Mouse (Mus musculus) cortical plate, adult 2 months (tissue): ENCODE data around the gene Ccdc136. TPM values are rescaled to one million over a fixed set of nuclear protein-coding genes. Genes with fewer than 3 reads are reported as not detected.
"Not testable (repeated sequence)": the region's sequence is repeated elsewhere in the genome, so short reads cannot be mapped to it uniquely, and the experiment has no call there.

Source experiments
- H3K27ac ChIP-seq: fragments of 200-500 bp; 2 replicates; pipeline ENCODE4 v1.5.1; 2012; ENCODE audit warnings: low read length, control low read depth, inconsistent platforms; ENCODE audit not compliant: insufficient read depth
- H3K4me1 ChIP-seq: fragments of 200-500 bp; 2 replicates; pipeline ENCODE4 v1.6.1; 2011; ENCODE audit warnings: low read length; ENCODE audit not compliant: control insufficient read depth, insufficient read depth
- H3K4me3 ChIP-seq: fragments of 200-500 bp; 2 replicates; pipeline ENCODE4 v1.5.1; 2011; ENCODE audit warnings: mild to moderate bottlenecking, low read length, control low read depth; ENCODE audit not compliant: insufficient read depth
- CTCF ChIP-seq: fragments of 200-500 bp; IDR thresholded peaks from 2 replicates; pipeline ENCODE4 v1.5.1; 2011; ENCODE audit warnings: mild to moderate bottlenecking, control low read depth, low read length; ENCODE audit not compliant: insufficient read depth; ENCODE audit errors: extremely low read depth
- POLR2A ChIP-seq: fragments of 200-500 bp; IDR thresholded peaks from 2 replicates; pipeline ENCODE4 v1.6.1; 2011; ENCODE audit warnings: mild to moderate bottlenecking, low read length, control low read depth; ENCODE audit not compliant: insufficient read depth; ENCODE audit errors: extremely low read depth
- polyA plus RNA-seq: library from polyadenylated mRNA; depleted of rRNA; stranded (reverse); fragments of >200 nt; gene quantifications from 2 replicates; pipeline ENCODE4 v1.2.3, GENCODE M21; 2012; rRNA removed

Gene Ccdc136
- polyA plus RNA-seq: 148 and 150 TPM in 2 replicates

- Histone ChIP-seq H3K4me1 (peaks cover 4% of the 10 kb centered on the region), H3K27ac (peak within 1 kb of the TSS; percentile 25; the same call in 1 of the 2 replicates), H3K4me3 (peak within 1 kb of the TSS; percentile 82)
- TF ChIP-seq CTCF (no peak), POLR2A (peak; percentile 51; the same call in 1 of the 2 replicates)
Observed at GRCm38 (mm10) chr6:29395910-29396713, at the start of gene Ccdc136. Gene Ccdc136 (plus strand): TSS chr6:29396309.

GRCm38 (mm10) chr6:29346512-29346911 lies 49.6 kb upstream of the Ccdc136 start:
- not testable (repeated sequence) for H3K27ac ChIP-seq, H3K4me1 ChIP-seq, H3K4me3 ChIP-seq

DNA sequence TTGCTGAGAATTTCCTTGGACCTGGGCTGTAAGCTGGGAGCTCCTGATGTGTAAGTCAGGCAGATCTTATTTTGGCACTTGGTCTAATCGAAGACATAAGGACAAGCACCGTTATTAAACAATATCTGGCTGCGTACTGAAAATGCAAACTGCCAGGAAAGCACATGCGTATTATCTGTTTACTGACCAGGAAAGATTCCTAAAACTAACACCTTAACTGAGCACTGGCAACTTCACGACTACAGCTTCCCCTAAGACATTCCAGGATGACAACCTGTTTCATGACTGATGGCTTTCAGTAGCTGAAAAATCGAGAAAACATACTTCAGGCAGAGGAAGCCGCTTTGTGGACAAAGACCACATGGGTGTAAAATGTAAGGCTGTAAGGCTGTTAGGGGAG lies 48.9 kb upstream of the Ccdc136 start:
- H3K4me1 ChIP-seq: no peaks in the 10 kb centered on the region
- no peak for TF ChIP-seq POLR2A
- TF ChIP-seq CTCF: no peak
- H3K27ac ChIP-seq: peak overlapping the region; percentile 49
- peak overlapping the region; percentile 93 for H3K4me3 ChIP-seq

DNA sequence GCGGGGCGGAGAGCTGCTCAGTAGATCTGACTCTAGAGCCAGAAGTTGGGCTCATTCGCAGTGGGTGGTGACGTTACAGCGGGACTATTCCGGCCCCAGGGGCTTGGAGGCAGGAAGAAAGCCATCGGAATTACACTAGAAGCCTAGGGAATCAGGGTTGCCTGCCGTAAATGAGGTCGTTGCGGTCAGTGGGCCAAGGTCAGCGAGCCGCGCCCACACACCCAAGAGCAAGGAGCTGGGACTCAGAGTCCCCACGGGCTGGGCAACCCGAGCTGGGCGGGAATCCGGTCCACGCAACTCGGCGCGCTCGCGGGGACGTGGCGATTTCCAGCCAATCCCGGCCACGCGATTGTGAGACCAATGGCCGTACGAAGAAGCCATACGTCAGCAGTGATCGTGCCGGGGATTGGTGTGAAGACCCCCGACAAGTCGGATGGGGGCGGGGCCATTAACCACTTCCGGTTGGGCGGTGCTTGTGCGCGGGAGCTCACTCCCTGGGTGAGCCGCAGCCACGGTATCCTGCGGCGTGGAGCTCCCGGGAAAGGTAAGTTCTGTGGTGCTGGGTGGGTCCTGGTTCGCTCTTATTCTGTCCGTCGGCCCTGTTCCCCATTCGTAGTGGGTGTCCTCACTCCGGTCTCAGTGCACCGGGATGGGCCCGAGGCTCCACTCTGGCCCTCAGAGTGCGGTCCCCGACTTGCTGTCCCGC lies 48.3 kb upstream of the Ccdc136 start, which contains the start of gene Calu:
Gene Calu (plus strand): TSS at position 405 of the 706 bp plus-strand sequence.
- peak; percentile 91 for TF ChIP-seq POLR2A
- TF ChIP-seq CTCF: no peak
- peak within 1 kb of the TSS; percentile 93 for H3K4me3 ChIP-seq

GRCm38 (mm10) chr6:29348371-29348724 lies 47.8 kb upstream of the Ccdc136 start:
- H3K4me1 ChIP-seq: peaks cover 2% of the 10 kb centered on the region; the same call in 1 of the 2 replicates
- peak overlapping the region; percentile 93 for H3K4me3 ChIP-seq
- peak overlapping the region; percentile 59; the same call in 1 of the 2 replicates for H3K27ac ChIP-seq
- TF ChIP-seq CTCF (no peak), POLR2A (no peak)

More for the DNA sequence above, 48.3 kb upstream of the Ccdc136 start, which contains the start of gene Calu:
- H3K27ac ChIP-seq: peak within 1 kb of the TSS; percentile 59
- H3K4me1 ChIP-seq: peaks cover under 1% of the 10 kb centered on the region; the same call in 1 of the 2 replicates

DNA sequence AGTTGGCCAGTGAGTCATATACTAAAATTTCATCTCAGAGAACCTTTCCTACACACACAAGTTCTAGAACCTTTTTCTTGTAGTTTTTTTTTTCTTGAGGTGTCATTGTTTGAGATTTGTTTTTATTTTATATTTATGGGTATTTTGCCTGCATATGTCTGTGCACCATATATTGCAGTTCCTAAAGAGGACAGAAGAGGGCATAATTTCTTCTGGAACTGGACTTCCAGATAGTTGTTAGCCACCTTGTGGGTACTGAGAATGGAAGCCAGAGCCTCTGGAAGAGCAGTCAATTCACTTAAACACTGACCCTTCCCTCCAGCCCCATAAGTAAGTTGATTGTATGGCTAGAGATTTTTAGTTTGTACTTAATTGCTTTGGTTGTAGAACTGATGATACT lies 44.5 kb upstream of the Ccdc136 start:
- TF ChIP-seq POLR2A (no peak), CTCF (no peak)
- no peak overlapping the region for H3K27ac ChIP-seq
- H3K4me1 ChIP-seq: peaks cover 2% of the 10 kb centered on the region; the same call in 1 of the 2 replicates
- H3K4me3 ChIP-seq: no peak overlapping the region

- Histone ChIP-seq H3K4me1 (peaks cover 2% of the 10 kb centered on the region; the same call in 1 of the 2 replicates), H3K4me3 (no peak overlapping the region), H3K27ac (no peak overlapping the region)
- TF ChIP-seq CTCF (no peak), POLR2A (no peak)
Observed at GRCm38 (mm10) chr6:29352816-29353215, 43.3 kb upstream of the Ccdc136 start.

DNA sequence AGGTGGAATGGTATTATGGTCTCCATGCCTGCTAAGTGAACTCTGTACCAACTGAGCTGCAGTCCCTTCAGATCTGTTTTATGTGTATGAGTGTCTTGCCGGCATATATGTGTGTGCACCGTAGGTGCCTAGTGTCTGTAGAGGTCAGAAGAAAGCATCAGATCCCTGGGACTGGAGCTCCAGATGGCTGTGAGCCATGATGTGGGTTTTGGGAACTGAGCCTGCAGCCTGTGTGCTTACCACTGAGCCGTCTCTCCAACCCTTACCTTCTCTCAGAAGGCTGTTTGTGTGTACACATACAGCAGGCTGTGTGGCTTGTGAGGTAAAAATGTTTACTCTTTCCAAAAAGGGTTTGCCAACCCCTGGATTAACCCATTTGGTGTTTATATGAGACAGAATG lies 36.7 kb upstream of the Ccdc136 start:
- no peak overlapping the region for H3K27ac ChIP-seq
- TF ChIP-seq POLR2A: no peak
- TF ChIP-seq CTCF: no peak
- no peak overlapping the region for H3K4me3 ChIP-seq
- peaks cover 1% of the 10 kb centered on the region; the same call in 1 of the 2 replicates for H3K4me1 ChIP-seq

GRCm38 (mm10) chr6:29360211-29360610 lies 35.9 kb upstream of the Ccdc136 start:
- Histone ChIP-seq H3K4me1 (peaks cover 1% of the 10 kb centered on the region; the same call in 1 of the 2 replicates), H3K4me3 (no peak overlapping the region), H3K27ac (no peak overlapping the region)
- no peak for TF ChIP-seq POLR2A
- no peak for TF ChIP-seq CTCF
